Mouse (Mus musculus) bone marrow macrophage, adult 2 months (primary cell): ENCODE results near the gene Zfp655.

Experiments
- CTCF ChIP-seq: IDR thresholded peaks from 2 replicates; pipeline ENCODE4 v1.5.1; 2012; ENCODE audit warnings: low read depth, mild to moderate bottlenecking, low read length, moderate library complexity
- POLR2A ChIP-seq: IDR thresholded peaks from 2 replicates; pipeline ENCODE4 v1.6.1; 2012; ENCODE audit warnings: mild to moderate bottlenecking, low read depth, low read length, borderline replicate concordance

GRCm38 (mm10) chr5:145234636-145235035 lies 3.1 kb downstream of the Zfp655 start:
- TF ChIP-seq CTCF (no peak), POLR2A (no peak)
